Mouse (Mus musculus): ENCODE data around the gene Ace. TPM values are rescaled to one million over a fixed set of nuclear protein-coding genes. Genes with fewer than 3 reads are reported as not detected.
"Not testable (repeated sequence)": the region's sequence is repeated elsewhere in the genome, so short reads cannot be mapped to it uniquely, and the experiment has no call there.

Ace gene
- total and polyA plus RNA-seq, 3 experiments, result not detected

DNA sequence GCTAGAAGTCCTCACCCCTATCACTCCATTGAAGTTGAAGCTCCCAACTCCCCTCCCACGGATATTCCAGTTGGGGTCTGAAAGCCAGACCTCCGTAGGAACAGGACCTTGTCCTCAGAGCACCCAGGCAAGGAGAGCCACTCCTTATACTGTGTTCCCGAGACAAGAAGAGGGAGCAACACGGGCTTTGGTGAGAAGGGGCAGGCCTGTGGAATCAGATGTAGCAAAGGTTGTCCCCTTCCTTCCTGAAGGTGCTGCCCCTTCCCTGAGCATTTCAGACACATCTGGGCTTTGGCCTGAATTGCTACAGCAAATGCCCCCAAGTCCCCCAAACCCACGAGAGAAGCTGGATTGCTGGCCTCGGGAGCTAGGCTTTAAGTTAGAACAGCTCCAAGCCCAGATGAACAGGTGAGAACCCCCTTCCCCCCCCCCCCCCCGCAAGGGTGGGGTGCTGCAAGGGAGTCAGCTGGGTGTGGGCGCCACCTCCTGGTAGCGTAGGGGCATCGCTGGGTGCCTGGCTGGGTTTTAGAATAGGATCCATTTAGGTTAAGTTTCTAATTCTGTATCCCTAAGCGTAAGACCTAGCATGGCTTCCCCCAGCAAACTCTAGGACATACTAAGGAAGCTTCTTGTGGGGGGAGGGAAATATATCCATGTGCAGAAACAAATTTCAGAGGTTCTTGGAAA, 58.9 kb downstream of the Ace start (continued):
- TF ChIP-seq ZC3H11A (IDR thresholded peaks at IDR 0.05; ENCODE audit: low read depth, low read length) (peak; percentile 42), KAT2A (conservative IDR thresholded peaks at IDR 0.05; ENCODE audit: low read depth, low read length) (no peak), TAL1 (IDR thresholded peaks at IDR 0.05; ENCODE audit: low read length) (no peak), ETS1 (IDR thresholded peaks at IDR 0.05; ENCODE audit: low read depth, low read length) (no peak), SMC3 (IDR thresholded peaks at IDR 0.05; ENCODE audit: low read depth, low read length) (peak; percentile 76), CTCF (IDR thresholded peaks at IDR 0.05 in 2 of 3, conservative IDR thresholded peaks at IDR 0.05 in 1 of 3; ENCODE audit: control insufficient read depth in 1 of 3, insufficient read depth in 1 of 3, low read depth in 2 of 3, low read length in 3 of 3, poor library complexity in 1 of 3, severe bottlenecking in 1 of 3) (peak; percentile 69 to 93 (median 84))

DNA sequence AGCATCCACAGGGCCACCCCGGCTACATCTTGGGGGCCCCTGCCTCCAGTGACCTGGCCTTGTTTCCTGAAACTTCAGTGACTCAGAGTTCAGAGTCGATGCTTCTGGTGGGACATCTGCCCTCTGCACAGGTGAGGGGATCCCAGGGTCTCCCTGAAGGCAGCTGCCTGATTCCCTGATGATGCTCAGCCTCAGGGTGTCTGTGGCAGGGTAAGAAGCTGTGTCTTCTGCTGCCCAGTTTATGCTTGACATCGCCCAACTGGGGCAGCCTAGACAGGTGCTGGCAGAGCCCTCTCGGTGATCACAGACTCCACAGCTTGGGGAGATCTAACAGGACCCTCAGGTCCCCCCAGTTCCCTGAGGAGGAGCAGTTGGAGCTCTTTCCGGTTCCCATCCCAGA, 59.9 kb downstream of the Ace start:
- Histone ChIP-seq H3K79me2 (ENCODE audit: control insufficient read depth, insufficient read depth, low read length, poor library complexity) (no peaks in the 10 kb centered on the region), H3K36me3 (ENCODE audit: control insufficient read depth in 1 of 2, insufficient read depth in 2 of 2, low read length in 2 of 2) (peaks cover 0 to 15% of the 10 kb centered on the region in 2 experiments; a peak in 2 of 4 replicates), H3K4me3 (ENCODE audit: control insufficient read depth in 1 of 2, insufficient read depth in 1 of 2, low read depth in 2 of 2, low read length in 2 of 2) (no peak overlapping the region), H3K9ac (ENCODE audit: control insufficient read depth, low read depth, low read length, poor library complexity, severe bottlenecking) (no peak overlapping the region), H3K4me1 (ENCODE audit: control insufficient read depth in 1 of 2, insufficient read depth in 2 of 2, low read length in 2 of 2) (peaks cover 10 to 20% of the 10 kb centered on the region in 2 experiments; a peak in 3 of 4 replicates), H3K27me3 (ENCODE audit: control insufficient read depth in 1 of 2, insufficient read depth in 2 of 2, low read length in 2 of 2) (no peaks in the 10 kb centered on the region), H3K9me3 (replicated peaks; ENCODE audit: insufficient read depth, low read length) (no peaks in the 10 kb centered on the region), H3K27ac (ENCODE audit: control insufficient read depth, low read depth, low read length) (no peak overlapping the region)
- DNase-seq (ENCODE audit: low read depth, low spot score), result no peak
- no peak for TF ChIP-seq MAFK (IDR thresholded peaks at IDR 0.05; ENCODE audit: borderline replicate concordance, low read depth, low read length)
- TF ChIP-seq HCFC1 (IDR thresholded peaks at IDR 0.05; ENCODE audit: low read depth, low read length), result no peak
- TF ChIP-seq POLR2A (IDR thresholded peaks at IDR 0.05; ENCODE audit: control insufficient read depth in 1 of 2, insufficient read depth in 1 of 2, low read depth in 1 of 2, low read length in 2 of 2, poor library complexity in 1 of 2), result no peak
- no peak for TF ChIP-seq GABPA (IDR thresholded peaks at IDR 0.05; ENCODE audit: low read depth, low read length)
- TF ChIP-seq SMC3 (IDR thresholded peaks at IDR 0.05; ENCODE audit: low read depth, low read length), result no peak
- TF ChIP-seq GATA1 (IDR thresholded peaks at IDR 0.05; ENCODE audit: low read depth, low read length), result no peak
- no peak for TF ChIP-seq KAT2A (conservative IDR thresholded peaks at IDR 0.05; ENCODE audit: low read depth, low read length)
- TF ChIP-seq TCF12 (IDR thresholded peaks at IDR 0.05; ENCODE audit: low read depth, low read length), result no peak
- no peak for TF ChIP-seq ETS1 (IDR thresholded peaks at IDR 0.05; ENCODE audit: low read depth, low read length)
- TF ChIP-seq NRF1 (IDR thresholded peaks at IDR 0.05; ENCODE audit: insufficient read depth, low read depth, low read length, poor library complexity, severe bottlenecking), result no peak
- TF ChIP-seq ZKSCAN1 (IDR thresholded peaks at IDR 0.05; ENCODE audit: low read depth, low read length), result no peak
- no peak for TF ChIP-seq POLR2AphosphoS5 (IDR thresholded peaks at IDR 0.05; ENCODE audit: borderline replicate concordance, low read depth, low read length)
- no peak for TF ChIP-seq TAL1 (IDR thresholded peaks at IDR 0.05; ENCODE audit: low read length)
- no peak for TF ChIP-seq RAD21 (IDR thresholded peaks at IDR 0.05; ENCODE audit: low read depth, low read length)
- TF ChIP-seq CHD2 (IDR thresholded peaks at IDR 0.05; ENCODE audit: low read length), result no peak
- TF ChIP-seq ELF1 (IDR thresholded peaks at IDR 0.05; ENCODE audit: low read depth, low read length), result no peak
- no peak for TF ChIP-seq SIN3A (IDR thresholded peaks at IDR 0.05; ENCODE audit: low read length)
- TF ChIP-seq MYB (IDR thresholded peaks at IDR 0.05; ENCODE audit: low read depth, low read length), result no peak
- TF ChIP-seq USF1 (IDR thresholded peaks at IDR 0.05; ENCODE audit: low read depth, low read length), result no peak

DNA sequence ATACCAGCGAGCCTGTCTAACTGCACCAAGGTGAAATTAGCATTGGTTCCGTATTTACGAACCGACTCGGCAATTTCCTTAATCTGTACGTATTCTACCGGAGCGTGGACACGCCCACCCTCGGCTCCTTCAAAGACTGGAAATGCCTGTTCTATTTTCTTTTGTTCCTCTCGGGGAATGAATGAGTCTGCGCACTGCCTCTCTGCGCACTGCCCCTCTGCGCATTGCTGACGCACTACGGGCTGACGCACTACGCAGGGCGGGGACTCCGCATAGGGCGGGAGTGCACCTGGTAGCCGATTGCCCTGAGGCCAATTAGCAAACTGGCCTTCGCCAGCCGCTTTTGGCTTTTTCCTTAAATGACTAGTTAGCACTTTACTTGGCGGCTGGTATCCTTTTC, 64.3 kb downstream of the Ace start:
- not testable (repeated sequence) for DNase-seq (ENCODE audit: low read depth, low spot score); H3K27ac ChIP-seq (ENCODE audit: control insufficient read depth, low read depth, low read length); H3K4me3 ChIP-seq (ENCODE audit: control insufficient read depth in 1 of 2, insufficient read depth in 1 of 2, low read depth in 2 of 2, low read length in 2 of 2)

More for the DNA sequence above, 64.3 kb downstream of the Ace start:
- H3K27me3 ChIP-seq (ENCODE audit: control insufficient read depth in 1 of 2, insufficient read depth in 2 of 2, low read length in 2 of 2); H3K9me3 ChIP-seq (replicated peaks; ENCODE audit: insufficient read depth, low read length); H3K9ac ChIP-seq (ENCODE audit: control insufficient read depth, low read depth, low read length, poor library complexity, severe bottlenecking); H3K79me2 ChIP-seq (ENCODE audit: control insufficient read depth, insufficient read depth, low read length, poor library complexity): not testable (repeated sequence)
- Histone ChIP-seq H3K4me1 (ENCODE audit: control insufficient read depth in 1 of 2, insufficient read depth in 2 of 2, low read length in 2 of 2) (peaks cover 9 to 16% of the 10 kb centered on the region in 2 experiments), H3K36me3 (ENCODE audit: control insufficient read depth in 1 of 2, insufficient read depth in 2 of 2, low read length in 2 of 2) (peaks cover 0 to 15% of the 10 kb centered on the region in 2 experiments; a peak in 2 of 4 replicates)

All from MEL (cell line).